Mouse (Mus musculus) midbrain, embryonic 12.5 days (tissue): ENCODE measurements around the gene Fbxo40. TPM values are rescaled to one million over a fixed set of nuclear protein-coding genes. Genes with fewer than 3 reads are reported as not detected.

Experiments
- ATAC-seq: fragments of 200-750 bp; cut with Nextera tagmentation; 2 replicates; pipeline ENCODE4 v1.8.0; 2017; ENCODE audit warnings: low read depth, moderate TSS enrichment, moderate library complexity; ENCODE audit not compliant: low FRiP score
- H3K27ac ChIP-seq: fragments of 300-500 bp; sonication (generic); replicated peaks from 2 replicates; pipeline ENCODE4 v1.5.1; 2016; ENCODE audit warnings: mild to moderate bottlenecking
- H3K27me3 ChIP-seq: fragments of 300-500 bp; sonication (generic); 2 replicates; pipeline ENCODE4 v1.6.1; 2016; ENCODE audit warnings: mild to moderate bottlenecking
- H3K36me3 ChIP-seq: fragments of 300-500 bp; sonication (generic); 2 replicates; pipeline ENCODE4 v1.6.1; 2016
- H3K4me1 ChIP-seq: fragments of 300-500 bp; sonication (generic); 2 replicates; pipeline ENCODE4 v1.6.1; 2016
- H3K4me2 ChIP-seq: fragments of 300-500 bp; sonication (generic); replicated peaks from 2 replicates; pipeline ENCODE4 v1.6.1; 2016; ENCODE audit warnings: mild to moderate bottlenecking, moderate library complexity
- H3K4me3 ChIP-seq: fragments of 300-500 bp; sonication (generic); 2 replicates; pipeline ENCODE4 v1.5.1; 2016; ENCODE audit warnings: mild to moderate bottlenecking
- H3K9ac ChIP-seq: fragments of 300-500 bp; sonication (generic); replicated peaks from 2 replicates; pipeline ENCODE4 v1.6.1; 2016; ENCODE audit warnings: mild to moderate bottlenecking, moderate library complexity
- H3K9me3 ChIP-seq: fragments of 300-500 bp; sonication (generic); 2 replicates; pipeline ENCODE4 v1.6.1; 2016; ENCODE audit warnings: mild to moderate bottlenecking
- WGBS: fragments of 180-500 bp; shearing (Covaris S2); methylation state at CpG from one replicate; pipeline ENCODE4 v1.1.7; 2016; 5-methylcytosine and 5-hydroxymethylcytosine counted together
- polyA plus RNA-seq: library from polyadenylated mRNA; unstranded; fragments of >200 nt; fragmentation: Nextera tagmentation; extraction: Ambion mirVana; gene quantifications from 2 replicates; pipeline ENCODE4 v1.2.1, GENCODE M21; 2016

Fbxo40 gene
- polyA plus RNA-seq, 1 experiment from 2014 or later = not detected

DNA sequence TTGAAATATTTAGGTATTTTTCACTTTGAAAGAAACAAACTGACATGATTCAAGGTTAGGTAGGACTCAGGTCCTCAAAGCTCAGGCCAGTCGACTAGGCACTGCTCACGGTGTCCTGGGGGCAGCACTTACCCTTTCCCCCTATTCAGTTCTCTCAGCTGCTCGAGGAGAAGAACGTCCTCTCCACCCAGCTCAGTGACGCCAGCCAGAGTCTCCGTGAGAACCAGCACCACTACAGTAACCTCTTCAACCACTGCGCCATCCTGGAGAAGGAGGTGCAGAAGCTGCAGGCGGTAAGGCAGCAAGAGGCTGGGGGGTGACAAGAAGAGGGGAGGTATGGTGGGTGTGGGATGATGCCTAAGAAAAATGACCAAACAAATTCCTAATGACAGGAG is 62.2 kb downstream of the Fbxo40 start:
- H3K9me3 ChIP-seq = no peaks in the 10 kb centered on the region
- H3K4me3 ChIP-seq = no peak overlapping the region
- no peak overlapping the region for H3K9ac ChIP-seq
- no peak overlapping the region for H3K27ac ChIP-seq
- peaks cover 82% of the 10 kb centered on the region for H3K36me3 ChIP-seq
- H3K27me3 ChIP-seq = no peaks in the 10 kb centered on the region
- no peaks in the 10 kb centered on the region for H3K4me1 ChIP-seq
- WGBS = 93% methylated on average over 8 of the region's 8 CpGs
- H3K4me2 ChIP-seq = no peak overlapping the region
- no peak for ATAC-seq

DNA sequence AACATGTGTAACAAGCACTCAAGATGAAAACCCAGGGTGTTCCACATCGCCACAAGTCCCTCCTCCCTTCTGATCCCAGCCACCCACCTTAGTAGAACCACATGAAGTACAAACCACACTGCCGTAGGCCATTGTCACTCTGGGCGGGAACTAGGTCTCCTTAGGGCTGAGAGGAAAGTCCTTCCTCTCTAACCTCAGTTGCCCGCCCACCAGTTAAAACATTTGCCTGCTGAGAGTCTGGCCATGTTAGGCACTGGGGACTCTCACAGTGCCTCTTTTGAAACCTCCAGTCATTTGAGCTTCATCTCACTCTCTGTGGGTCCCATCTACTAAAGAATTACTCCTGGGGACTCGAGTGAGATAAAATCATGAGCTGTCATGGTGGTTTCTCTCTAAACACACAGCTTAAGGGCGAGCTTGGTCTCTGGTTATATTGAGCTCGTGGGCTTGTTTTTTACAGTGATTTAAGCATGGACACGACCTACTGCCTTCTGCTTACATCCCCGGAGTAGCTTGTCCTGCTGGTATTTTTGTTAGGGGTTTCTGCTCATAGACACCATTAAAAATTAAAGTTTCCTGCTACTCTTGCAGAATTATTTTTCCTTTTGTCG is 62.7 kb downstream of the Fbxo40 start:
- no peaks in the 10 kb centered on the region for H3K9me3 ChIP-seq
- peaks cover 77% of the 10 kb centered on the region for H3K36me3 ChIP-seq
- ATAC-seq = no peak
- 88% methylated on average over 10 of the region's 10 CpGs for WGBS
- H3K27me3 ChIP-seq = no peaks in the 10 kb centered on the region
- H3K4me2 ChIP-seq = no peak overlapping the region
- no peaks in the 10 kb centered on the region for H3K4me1 ChIP-seq
- H3K9ac ChIP-seq = no peak overlapping the region
- H3K4me3 ChIP-seq = no peak overlapping the region
- no peak overlapping the region for H3K27ac ChIP-seq

DNA sequence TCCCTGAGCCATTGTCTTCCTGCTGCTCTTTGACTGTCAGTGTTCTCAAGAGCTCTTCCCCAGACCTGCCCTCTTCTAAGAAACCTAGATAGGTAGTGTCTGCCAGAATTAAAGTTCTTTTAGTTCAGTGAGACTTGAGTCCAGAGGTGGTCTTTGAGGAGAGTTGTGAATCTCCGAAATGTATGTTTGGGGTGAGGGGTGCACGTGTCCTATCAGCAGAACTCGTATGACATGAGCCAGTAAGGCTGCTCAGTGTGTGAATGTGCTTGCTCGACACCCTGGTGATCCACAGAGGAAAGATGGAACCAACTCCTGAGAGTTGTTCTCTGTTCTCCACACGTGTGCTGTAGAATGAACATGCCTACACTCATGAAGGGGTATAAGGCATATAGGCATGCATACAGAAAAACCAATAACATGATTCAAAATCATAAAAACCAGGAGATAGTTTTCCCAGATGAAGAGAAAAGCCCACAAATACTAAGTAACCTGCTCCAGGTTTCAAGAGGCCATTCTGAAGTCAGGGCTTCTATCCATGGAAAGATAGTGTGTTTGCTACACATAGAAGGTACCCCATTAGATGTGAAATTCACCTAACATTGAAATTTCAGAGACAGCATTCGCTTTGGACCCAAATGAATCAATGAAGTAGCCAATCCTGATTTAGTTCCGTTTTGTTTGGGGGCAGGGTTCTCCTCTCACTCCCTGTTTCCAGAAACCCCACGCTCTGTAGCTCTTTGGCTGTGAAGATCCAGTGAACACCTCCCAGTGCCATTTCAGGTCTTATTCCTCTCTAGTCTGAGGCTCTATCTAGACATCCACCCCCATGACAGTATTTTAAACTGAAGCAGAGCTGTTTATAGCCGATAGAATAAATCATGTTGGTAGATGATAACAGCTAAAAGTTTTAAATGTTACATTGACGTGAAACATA is 63.5 kb downstream of the Fbxo40 start:
- H3K27ac ChIP-seq = no peak overlapping the region
- no peak overlapping the region for H3K9ac ChIP-seq
- ATAC-seq = no peak
- H3K27me3 ChIP-seq = no peaks in the 10 kb centered on the region
- 92% methylated on average over 10 of the region's 10 CpGs for WGBS
- peaks cover 76% of the 10 kb centered on the region for H3K36me3 ChIP-seq
- H3K9me3 ChIP-seq = no peaks in the 10 kb centered on the region
- H3K4me2 ChIP-seq = no peak overlapping the region
- H3K4me1 ChIP-seq = no peaks in the 10 kb centered on the region
- no peak overlapping the region for H3K4me3 ChIP-seq

DNA sequence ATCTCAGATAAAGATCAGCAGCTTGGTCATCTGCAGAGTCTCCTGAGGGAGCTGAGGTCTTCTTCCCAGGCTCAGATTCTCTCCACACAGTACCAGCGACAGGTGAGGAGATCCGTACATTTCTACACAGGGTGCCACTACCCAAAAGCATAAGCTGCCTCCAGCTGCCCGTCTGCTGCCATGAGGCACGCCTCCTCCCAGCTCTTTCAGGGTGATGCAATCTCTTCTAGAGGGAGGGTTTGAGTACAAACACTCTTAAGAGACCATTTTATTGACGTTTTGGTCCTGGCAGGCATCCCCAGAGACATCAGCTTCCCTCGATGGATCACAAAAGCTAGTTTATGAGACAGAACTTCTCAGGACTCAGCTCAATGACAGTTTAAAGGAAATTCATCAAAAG is 64.5 kb downstream of the Fbxo40 start:
- no peak overlapping the region for H3K4me3 ChIP-seq
- H3K9me3 ChIP-seq = no peaks in the 10 kb centered on the region
- peaks cover 69% of the 10 kb centered on the region for H3K36me3 ChIP-seq
- no peak overlapping the region for H3K9ac ChIP-seq
- H3K4me1 ChIP-seq = no peaks in the 10 kb centered on the region
- H3K27me3 ChIP-seq = no peaks in the 10 kb centered on the region
- ATAC-seq = no peak
- no peak overlapping the region for H3K27ac ChIP-seq
- 86% methylated on average over 6 of the region's 6 CpGs for WGBS
- no peak overlapping the region for H3K4me2 ChIP-seq

GRCm38 (mm10) chr16:36925351-36925750 is 64.9 kb downstream of the Fbxo40 start:
- 89% methylated on average over 6 of the region's 6 CpGs for WGBS
- Histone ChIP-seq H3K4me2 (no peak overlapping the region), H3K4me1 (no peaks in the 10 kb centered on the region), H3K9me3 (no peaks in the 10 kb centered on the region), H3K9ac (no peak overlapping the region), H3K27me3 (no peaks in the 10 kb centered on the region), H3K4me3 (no peak overlapping the region), H3K27ac (no peak overlapping the region), H3K36me3 (peaks cover 67% of the 10 kb centered on the region)
- ATAC-seq = no peak

GRCm38 (mm10) chr16:36924312-36924711 is 66.0 kb downstream of the Fbxo40 start:
- Histone ChIP-seq H3K27ac (no peak overlapping the region), H3K4me1 (no peaks in the 10 kb centered on the region), H3K9me3 (no peaks in the 10 kb centered on the region), H3K27me3 (no peaks in the 10 kb centered on the region), H3K9ac (no peak overlapping the region), H3K36me3 (peaks cover 64% of the 10 kb centered on the region), H3K4me2 (no peak overlapping the region), H3K4me3 (no peak overlapping the region)
- WGBS = 93% methylated on average over 8 of the region's 8 CpGs
- no peak for ATAC-seq

DNA sequence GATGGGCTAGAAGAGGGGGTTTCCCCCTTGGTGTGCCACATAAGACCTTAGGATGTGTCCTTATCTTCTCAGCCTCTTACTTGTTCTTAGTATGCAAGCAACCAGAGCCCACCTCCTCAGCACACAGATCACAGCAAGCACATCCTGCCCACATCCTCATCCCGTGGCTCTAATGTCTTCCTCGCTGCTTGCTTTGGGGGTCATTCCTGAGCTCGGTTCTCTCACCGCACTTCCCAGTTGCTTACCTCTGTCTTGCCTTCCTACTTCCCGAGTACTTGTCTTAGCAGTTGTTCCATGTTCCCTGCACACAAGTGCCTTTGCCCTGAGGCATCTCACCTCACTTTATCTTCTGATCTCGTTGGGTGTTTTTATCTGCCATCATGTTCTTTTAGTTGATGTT is 68.3 kb downstream of the Fbxo40 start:
- H3K4me1 ChIP-seq = no peaks in the 10 kb centered on the region
- no peaks in the 10 kb centered on the region for H3K9me3 ChIP-seq
- 91% methylated on average over 6 of the region's 6 CpGs for WGBS
- no peak overlapping the region for H3K4me3 ChIP-seq
- no peak overlapping the region for H3K27ac ChIP-seq
- no peak overlapping the region for H3K9ac ChIP-seq
- peaks cover 62% of the 10 kb centered on the region for H3K36me3 ChIP-seq
- ATAC-seq = no peak
- no peaks in the 10 kb centered on the region for H3K27me3 ChIP-seq
- H3K4me2 ChIP-seq = no peak overlapping the region

DNA sequence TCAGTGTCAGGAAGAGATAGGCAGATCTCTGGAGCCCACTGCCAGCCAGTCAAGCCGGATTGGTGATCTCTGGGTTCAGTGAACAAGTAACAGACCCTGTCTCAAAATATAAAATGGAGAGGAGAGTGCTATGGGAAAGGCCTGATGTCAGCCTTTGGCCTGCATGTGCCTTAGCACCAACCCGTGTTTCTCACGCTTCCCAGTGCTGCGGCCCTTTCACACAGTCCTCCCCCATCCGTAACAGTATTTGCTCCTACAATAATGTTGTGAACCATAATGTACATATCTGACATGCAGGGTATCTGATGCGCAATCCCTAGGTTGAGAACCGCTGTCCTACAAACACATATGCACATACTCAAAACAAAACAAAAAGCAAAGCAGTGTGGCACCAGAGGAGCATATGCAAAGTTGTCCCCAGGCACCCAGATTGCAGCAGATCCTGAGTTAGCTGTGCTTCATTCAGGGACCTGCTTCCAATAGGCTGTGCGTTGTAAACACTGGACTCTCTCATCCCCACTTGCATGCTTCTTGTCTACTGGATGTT is 69.1 kb downstream of the Fbxo40 start:
- Histone ChIP-seq H3K4me3 (no peak overlapping the region), H3K4me2 (no peak overlapping the region), H3K36me3 (peaks cover 59% of the 10 kb centered on the region), H3K27ac (no peak overlapping the region), H3K9ac (no peak overlapping the region), H3K4me1 (no peaks in the 10 kb centered on the region), H3K9me3 (no peaks in the 10 kb centered on the region), H3K27me3 (no peaks in the 10 kb centered on the region)
- 93% methylated on average over 8 of the region's 8 CpGs for WGBS
- no peak for ATAC-seq

GRCm38 (mm10) chr16:36920410-36920809 is 69.9 kb downstream of the Fbxo40 start:
- H3K4me2 ChIP-seq = no peak overlapping the region
- no peaks in the 10 kb centered on the region for H3K4me1 ChIP-seq
- H3K9me3 ChIP-seq = no peaks in the 10 kb centered on the region
- H3K9ac ChIP-seq = no peak overlapping the region
- no peak for ATAC-seq
- WGBS = 88% methylated on average over 3 of the region's 3 CpGs
- H3K4me3 ChIP-seq = no peak overlapping the region
- no peak overlapping the region for H3K27ac ChIP-seq
- peaks cover 59% of the 10 kb centered on the region for H3K36me3 ChIP-seq
- no peaks in the 10 kb centered on the region for H3K27me3 ChIP-seq

DNA sequence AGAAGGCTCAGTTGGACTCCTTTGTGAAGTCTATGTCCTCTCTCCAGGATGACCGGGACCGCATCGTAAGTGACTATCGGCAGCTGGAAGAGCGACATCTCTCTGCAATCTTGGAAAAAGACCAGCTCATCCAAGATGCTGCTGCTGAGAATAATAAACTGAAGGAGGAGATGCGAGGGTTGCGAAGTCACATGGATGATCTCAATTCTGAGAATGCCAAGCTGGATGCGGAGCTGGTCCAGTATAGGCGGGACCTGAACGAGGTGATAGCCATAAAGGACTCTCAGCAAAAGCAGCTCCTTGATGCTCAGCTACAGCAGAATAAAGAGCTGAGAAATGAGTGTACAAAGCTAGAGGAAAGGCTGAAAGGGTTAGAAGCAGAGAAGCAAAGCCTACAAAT is 71.8 kb downstream of the Fbxo40 start:
- Histone ChIP-seq H3K4me2 (no peak overlapping the region), H3K27me3 (no peaks in the 10 kb centered on the region), H3K9me3 (no peaks in the 10 kb centered on the region), H3K36me3 (peaks cover 68% of the 10 kb centered on the region), H3K4me1 (no peaks in the 10 kb centered on the region), H3K4me3 (no peak overlapping the region), H3K27ac (no peak overlapping the region), H3K9ac (no peak overlapping the region)
- no peak for ATAC-seq
- WGBS = 89% methylated on average over 10 of the region's 10 CpGs

- Histone ChIP-seq H3K4me3 (no peak overlapping the region), H3K4me2 (no peak overlapping the region), H3K9me3 (no peaks in the 10 kb centered on the region), H3K27ac (no peak overlapping the region), H3K9ac (no peak overlapping the region), H3K36me3 (peaks cover 81% of the 10 kb centered on the region), H3K4me1 (no peaks in the 10 kb centered on the region), H3K27me3 (no peaks in the 10 kb centered on the region)
- no peak for ATAC-seq
- 92% methylated on average over 5 of the region's 5 CpGs for WGBS
These were observed 76.1 kb downstream of the Fbxo40 start for GRCm38 (mm10) chr16:36914195-36914594.
